Mouse (Mus musculus): ENCODE data around the gene Dram1. TPM values are rescaled to one million over a fixed set of nuclear protein-coding genes. Genes with fewer than 3 reads are reported as not detected.

Gene Dram1
- polyA plus RNA-seq, 1 experiment from 2014 or later = 2.3 TPM

- H3K27me3 ChIP-seq = no peaks in the 10 kb centered on the region
- no peak overlapping the region for H3K27ac ChIP-seq (replicated peaks)
- H3K9me3 ChIP-seq (replicated peaks) = no peaks in the 10 kb centered on the region
- 0% methylated on average over 2 of the region's 2 CpGs for WGBS (ENCODE audit: insufficient replicate concordance)
- H3K4me1 ChIP-seq (replicated peaks) = peaks cover 5% of the 10 kb centered on the region; the same call in 1 of the 2 replicates
- H3K4me2 ChIP-seq = no peak overlapping the region
- no peaks in the 10 kb centered on the region for H3K36me3 ChIP-seq (replicated peaks)
- ATAC-seq (ENCODE audit: insufficient read depth) = no peak
- H3K4me3 ChIP-seq (replicated peaks) = no peak overlapping the region
- no peak overlapping the region for H3K9ac ChIP-seq
Observed at GRCm38 (mm10) chr10:88371793-88372192, 7.1 kb downstream of the Dram1 start.

GRCm38 (mm10) chr10:88369233-88369632 is 9.6 kb downstream of the Dram1 start:
- no peak for ATAC-seq (ENCODE audit: insufficient read depth)
- Histone ChIP-seq H3K9ac (no peak overlapping the region), H3K9me3 (replicated peaks) (no peaks in the 10 kb centered on the region), H3K27ac (replicated peaks) (no peak overlapping the region), H3K4me3 (replicated peaks) (no peak overlapping the region), H3K4me1 (replicated peaks) (no peaks in the 10 kb centered on the region), H3K36me3 (replicated peaks) (no peaks in the 10 kb centered on the region), H3K4me2 (no peak overlapping the region), H3K27me3 (no peaks in the 10 kb centered on the region)
- WGBS (ENCODE audit: insufficient replicate concordance) = 37% methylated on average over 4 of the region's 4 CpGs

- Histone ChIP-seq H3K4me1 (replicated peaks) (no peaks in the 10 kb centered on the region), H3K36me3 (replicated peaks) (no peaks in the 10 kb centered on the region), H3K27ac (replicated peaks) (no peak overlapping the region), H3K27me3 (no peaks in the 10 kb centered on the region), H3K9me3 (replicated peaks) (no peaks in the 10 kb centered on the region), H3K9ac (no peak overlapping the region), H3K4me2 (no peak overlapping the region), H3K4me3 (replicated peaks) (no peak overlapping the region)
- ATAC-seq (ENCODE audit: insufficient read depth) = no peak
- 47% methylated on average over 3 of the region's 3 CpGs for WGBS (ENCODE audit: insufficient replicate concordance)
Observed at GRCm38 (mm10) chr10:88364221-88364620, 14.7 kb downstream of the Dram1 start.

- H3K27ac ChIP-seq (replicated peaks) = no peak overlapping the region
- 0 out of 2 replicates have a peak, but pooled peaks cover 3% of the 10 kb centered on the region for H3K4me1 ChIP-seq (replicated peaks)
- H3K27me3 ChIP-seq = peaks cover 8% of the 10 kb centered on the region
- H3K36me3 ChIP-seq (replicated peaks) = no peaks in the 10 kb centered on the region
- no peak overlapping the region for H3K4me3 ChIP-seq (replicated peaks)
- H3K9ac ChIP-seq = no peak overlapping the region
- WGBS (ENCODE audit: insufficient replicate concordance) = 46% methylated on average over 1 of the region's 1 CpGs
- H3K4me2 ChIP-seq = no peak overlapping the region
- ATAC-seq (ENCODE audit: insufficient read depth) = no peak
- H3K9me3 ChIP-seq (replicated peaks) = no peaks in the 10 kb centered on the region
Observed at GRCm38 (mm10) chr10:88362218-88362617, 16.7 kb downstream of the Dram1 start.

GRCm38 (mm10) chr10:88356983-88357559 is 21.8 kb downstream of the Dram1 start:
- Histone ChIP-seq H3K4me2 (peak overlapping the region; percentile 72), H3K27me3 (peaks cover 26% of the 10 kb centered on the region), H3K27ac (replicated peaks) (no peak overlapping the region), H3K36me3 (replicated peaks) (no peaks in the 10 kb centered on the region), H3K9ac (peak overlapping the region; percentile 42), H3K9me3 (replicated peaks) (no peaks in the 10 kb centered on the region), H3K4me1 (replicated peaks) (peaks cover 9% of the 10 kb centered on the region; the same call in 1 of the 2 replicates), H3K4me3 (replicated peaks) (peak overlapping the region; percentile 59)
- under 1% methylated on average over 43 of the region's 47 CpGs for WGBS (ENCODE audit: insufficient replicate concordance)
- ATAC-seq (ENCODE audit: insufficient read depth) = peak; percentile 78

- Histone ChIP-seq H3K4me1 (replicated peaks) (peaks cover 12% of the 10 kb centered on the region; the same call in 1 of the 2 replicates), H3K4me2 (peak overlapping the region; percentile 72), H3K36me3 (replicated peaks) (no peaks in the 10 kb centered on the region), H3K27ac (replicated peaks) (no peak overlapping the region), H3K4me3 (replicated peaks) (peak overlapping the region; percentile 59), H3K9me3 (replicated peaks) (no peaks in the 10 kb centered on the region), H3K9ac (peak overlapping the region; percentile 42; the same call in 1 of the 2 replicates), H3K27me3 (peaks cover 26% of the 10 kb centered on the region)
- ATAC-seq (ENCODE audit: insufficient read depth) = no peak; the same call in 1 of the 2 replicates
- WGBS (ENCODE audit: insufficient replicate concordance) = 11% methylated on average over 21 of the region's 21 CpGs
Observed at GRCm38 (mm10) chr10:88356114-88356982, 22.5 kb downstream of the Dram1 start.

- no peak overlapping the region for H3K4me3 ChIP-seq (replicated peaks)
- no peaks in the 10 kb centered on the region for H3K9me3 ChIP-seq (replicated peaks)
- no peak overlapping the region for H3K27ac ChIP-seq (replicated peaks)
- no peak for ATAC-seq (ENCODE audit: insufficient read depth)
- H3K27me3 ChIP-seq = peaks cover 26% of the 10 kb centered on the region
- H3K4me2 ChIP-seq = no peak overlapping the region
- H3K36me3 ChIP-seq (replicated peaks) = no peaks in the 10 kb centered on the region
- no peak overlapping the region for H3K9ac ChIP-seq
- 55% methylated on average over 5 of the region's 5 CpGs for WGBS (ENCODE audit: insufficient replicate concordance)
- peaks cover 13% of the 10 kb centered on the region; the same call in 1 of the 2 replicates for H3K4me1 ChIP-seq (replicated peaks)
Observed at GRCm38 (mm10) chr10:88354599-88354998, 24.3 kb downstream of the Dram1 start.

- Histone ChIP-seq H3K4me1 (replicated peaks) (peaks cover 13% of the 10 kb centered on the region; the same call in 1 of the 2 replicates), H3K9me3 (replicated peaks) (no peaks in the 10 kb centered on the region), H3K4me2 (no peak overlapping the region), H3K27ac (replicated peaks) (no peak overlapping the region), H3K36me3 (replicated peaks) (no peaks in the 10 kb centered on the region), H3K4me3 (replicated peaks) (no peak overlapping the region), H3K27me3 (peaks cover 22% of the 10 kb centered on the region), H3K9ac (no peak overlapping the region)
- 10% methylated on average over 2 of the region's 2 CpGs for WGBS (ENCODE audit: insufficient replicate concordance)
- ATAC-seq (ENCODE audit: insufficient read depth) = no peak
Observed at GRCm38 (mm10) chr10:88352549-88352948, 26.3 kb downstream of the Dram1 start.

- Histone ChIP-seq H3K27ac (replicated peaks) (no peak overlapping the region), H3K27me3 (peaks cover 12% of the 10 kb centered on the region), H3K36me3 (replicated peaks) (no peaks in the 10 kb centered on the region), H3K4me3 (replicated peaks) (no peak overlapping the region), H3K9ac (no peak overlapping the region), H3K9me3 (replicated peaks) (no peaks in the 10 kb centered on the region), H3K4me2 (no peak overlapping the region), H3K4me1 (replicated peaks) (peaks cover 5% of the 10 kb centered on the region; the same call in 1 of the 2 replicates)
- ATAC-seq (ENCODE audit: insufficient read depth) = no peak
- WGBS (ENCODE audit: insufficient replicate concordance) = 25% methylated on average over 5 of the region's 5 CpGs
Observed at GRCm38 (mm10) chr10:88351411-88352103, 27.3 kb downstream of the Dram1 start.

GRCm38 (mm10) chr10:88350687-88351086 is 28.2 kb downstream of the Dram1 start:
- Histone ChIP-seq H3K4me2 (no peak overlapping the region), H3K9ac (no peak overlapping the region), H3K27me3 (peaks cover 3% of the 10 kb centered on the region), H3K4me3 (replicated peaks) (no peak overlapping the region), H3K9me3 (replicated peaks) (no peaks in the 10 kb centered on the region), H3K36me3 (replicated peaks) (no peaks in the 10 kb centered on the region), H3K27ac (replicated peaks) (no peak overlapping the region), H3K4me1 (replicated peaks) (0 out of 2 replicates have a peak, but pooled peaks cover 3% of the 10 kb centered on the region)
- 67% methylated on average over 2 of the region's 2 CpGs for WGBS (ENCODE audit: insufficient replicate concordance)
- no peak for ATAC-seq (ENCODE audit: insufficient read depth)

- no peak overlapping the region for H3K4me2 ChIP-seq
Observed at GRCm38 (mm10) chr10:88349800-88350199, 29.1 kb downstream of the Dram1 start.

More at GRCm38 (mm10) chr10:88349800-88350199, 29.1 kb downstream of the Dram1 start:
- Histone ChIP-seq H3K27me3 (no peaks in the 10 kb centered on the region), H3K4me1 (replicated peaks) (0 out of 2 replicates have a peak, but pooled peaks cover 3% of the 10 kb centered on the region), H3K9ac (no peak overlapping the region), H3K4me3 (replicated peaks) (no peak overlapping the region), H3K9me3 (replicated peaks) (no peaks in the 10 kb centered on the region), H3K27ac (replicated peaks) (no peak overlapping the region), H3K36me3 (replicated peaks) (no peaks in the 10 kb centered on the region)
- no peak for ATAC-seq (ENCODE audit: insufficient read depth)
- WGBS (ENCODE audit: insufficient replicate concordance) = 27% methylated on average over 8 of the region's 8 CpGs
